Mouse (Mus musculus): ENCODE data around the gene Cbr2.
A peak's percentile ranks its signal among the peaks of the same experiment; 100 is the strongest.
"Not testable (repeated sequence)": the region's sequence is repeated elsewhere in the genome, so short reads cannot be mapped to it uniquely, and the experiment has no call there.

The Cbr2 gene

GRCm38 (mm10) chr11:120731858-120732680 lies at the start of gene Cbr2:
Gene Cbr2, minus strand, starts transcription at chr11:120732114.
- DNase-seq (ENCODE audit: low spot score) = no peak

DNA sequence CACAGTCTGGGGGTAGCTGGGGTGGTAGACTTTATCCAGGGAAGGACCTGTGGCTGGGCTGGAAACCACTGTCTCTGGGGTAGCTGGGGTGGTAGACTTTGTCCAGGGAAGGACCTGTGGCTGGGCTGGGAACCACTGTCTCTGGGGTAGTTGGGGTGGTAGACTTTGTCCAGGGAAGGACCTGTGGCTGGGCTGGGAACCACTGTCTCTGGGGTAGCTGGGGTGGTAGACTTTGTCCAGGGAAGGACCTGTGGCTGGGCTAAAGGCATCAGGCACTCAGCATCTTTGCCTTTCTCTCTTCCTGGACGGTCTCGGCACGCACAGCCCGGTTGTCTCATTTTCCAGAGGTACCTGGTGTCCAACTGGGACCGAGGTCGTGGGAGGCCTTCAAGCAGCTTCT lies 49.4 kb upstream of the Cbr2 start:
- DNase-seq (ENCODE audit: low spot score) = not testable (repeated sequence)

GRCm38 (mm10) chr11:120779876-120780275 lies 48.0 kb upstream of the Cbr2 start:
- no peak for DNase-seq (ENCODE audit: low spot score)

DNA sequence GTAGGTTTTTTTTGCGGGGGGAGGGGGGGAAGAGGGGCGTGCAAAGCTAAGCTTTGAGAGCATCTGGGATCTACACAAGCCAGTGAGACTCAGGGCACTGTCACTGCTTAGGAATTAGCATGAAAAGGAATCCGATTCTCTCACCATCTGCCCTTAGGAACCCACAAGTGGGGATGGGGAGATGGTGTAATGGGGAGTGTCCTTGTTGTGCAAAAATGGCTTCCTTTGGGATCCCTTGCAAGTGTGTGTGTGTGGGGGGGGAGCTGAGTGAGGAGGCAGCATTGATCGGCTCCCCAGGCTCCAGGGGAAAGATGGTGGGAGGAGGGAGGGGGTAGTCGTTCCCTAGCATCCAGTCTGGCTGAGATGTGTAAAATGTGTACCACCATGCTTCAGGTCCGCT lies 45.2 kb upstream of the Cbr2 start:
- no peak for DNase-seq (ENCODE audit: low spot score)

DNA sequence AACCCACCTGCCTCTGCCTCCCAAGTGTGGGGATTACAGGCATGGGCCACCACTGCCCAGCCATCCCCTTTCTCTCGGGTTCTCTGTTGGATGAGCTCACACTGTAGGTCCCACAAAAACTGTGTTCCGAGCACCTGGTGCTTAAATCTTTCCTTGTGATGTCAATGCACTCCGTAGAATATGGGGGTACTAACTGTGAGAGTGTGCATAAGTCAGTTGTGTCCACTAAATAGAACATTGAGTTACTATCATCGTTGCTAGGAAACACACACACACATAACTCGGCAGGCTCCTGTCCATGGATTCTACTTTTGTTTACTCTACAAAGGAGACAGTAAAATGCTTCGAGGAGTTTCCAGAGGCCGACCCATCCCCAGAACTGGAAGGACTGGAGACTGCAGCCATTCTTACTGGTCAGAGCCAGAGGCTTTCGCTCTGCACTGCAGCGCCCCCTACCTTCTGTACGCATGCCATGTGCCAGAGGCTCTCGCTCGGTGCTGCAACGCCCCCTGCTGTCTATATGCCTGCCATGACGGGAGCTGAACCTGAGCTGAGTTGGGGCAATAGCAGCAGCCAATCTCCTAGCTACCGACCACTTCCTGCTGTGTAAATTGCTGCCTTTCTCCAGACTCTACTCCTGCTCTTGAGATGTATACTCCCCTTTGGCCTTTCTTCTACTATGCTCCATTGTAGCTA lies 44.0 kb upstream of the Cbr2 start:
- peak; percentile 96 for DNase-seq (ENCODE audit: low spot score)

GRCm38 (mm10) chr11:120773463-120774190 lies 41.7 kb upstream of the Cbr2 start:
- DNase-seq (ENCODE audit: low spot score) = no peak

DNA sequence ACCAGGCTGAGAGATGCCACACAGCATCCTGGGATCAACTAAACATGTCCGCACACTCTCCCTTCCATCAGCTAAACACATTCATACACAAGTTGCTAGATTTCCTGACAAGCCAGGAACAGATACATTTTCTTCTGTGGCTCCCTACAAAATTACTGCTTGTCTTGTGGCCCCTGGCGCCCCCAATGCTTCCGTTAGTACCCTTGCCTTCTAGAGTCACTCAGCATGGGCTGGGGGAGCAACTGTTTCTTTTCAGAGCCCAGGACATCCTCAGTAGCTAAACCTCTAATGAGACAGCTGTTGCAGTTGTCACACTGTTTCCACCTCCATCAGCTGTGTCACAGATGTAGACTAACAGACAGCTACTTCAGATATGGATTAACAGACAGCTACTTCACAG lies 40.8 kb upstream of the Cbr2 start:
- DNase-seq (ENCODE audit: low spot score) = no peak

- DNase-seq (ENCODE audit: low spot score) = no peak
Measured at GRCm38 (mm10) chr11:120768206-120768605, 36.3 kb upstream of the Cbr2 start.

GRCm38 (mm10) chr11:120767023-120767422 lies 35.1 kb upstream of the Cbr2 start:
- not testable (repeated sequence) for DNase-seq (ENCODE audit: low spot score)

DNA sequence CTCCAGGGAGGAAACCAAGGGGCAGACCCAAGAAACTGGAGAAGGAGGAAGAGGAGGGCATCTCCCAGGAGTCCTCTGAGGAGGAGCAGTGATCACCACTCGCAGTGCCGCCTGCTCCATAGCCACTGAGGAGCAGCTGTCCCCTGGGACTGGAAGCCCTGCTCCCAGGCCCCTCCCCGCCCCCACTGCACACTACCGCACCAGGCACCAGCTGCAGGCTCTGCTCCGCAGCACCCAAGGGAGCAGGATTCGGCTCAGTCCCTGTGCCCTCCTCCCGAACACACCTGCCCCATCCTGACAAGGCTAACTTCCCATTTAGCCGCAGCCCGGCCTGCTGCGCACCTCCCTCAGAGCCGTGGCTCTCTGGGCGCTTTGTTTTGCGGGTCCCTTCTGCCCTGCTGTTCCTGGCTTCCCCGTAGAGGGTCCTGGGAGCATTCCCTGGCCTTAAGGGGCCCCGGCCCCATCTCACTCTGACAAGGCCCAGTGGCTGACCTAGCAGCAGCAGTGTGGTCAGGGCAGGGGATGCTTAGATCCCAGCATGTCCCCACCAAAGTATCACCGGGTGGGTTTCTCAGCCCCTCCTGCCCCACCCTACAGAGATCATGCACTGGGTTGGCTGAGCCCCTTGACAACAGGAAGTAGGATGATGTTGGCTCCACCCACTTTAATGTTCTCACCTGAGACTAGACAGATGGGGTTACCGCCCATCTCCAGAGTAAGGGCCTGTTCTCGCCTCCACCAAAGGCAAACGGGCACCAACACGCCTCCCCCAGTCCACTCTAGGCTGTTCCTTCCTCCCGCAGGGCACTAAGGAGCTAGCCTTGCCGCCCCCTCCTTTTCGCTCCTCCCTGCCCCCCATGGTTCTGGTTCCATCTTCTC lies 31.4 kb upstream of the Cbr2 start:
- not testable (repeated sequence) for DNase-seq (ENCODE audit: low spot score)

- not testable (repeated sequence) for DNase-seq (ENCODE audit: low spot score)
Measured at GRCm38 (mm10) chr11:120762672-120763041, 30.7 kb upstream of the Cbr2 start, which contains the start of gene Hmga1b. Gene Hmga1b, plus strand, starts transcription at chr11:120762794.

DNA sequence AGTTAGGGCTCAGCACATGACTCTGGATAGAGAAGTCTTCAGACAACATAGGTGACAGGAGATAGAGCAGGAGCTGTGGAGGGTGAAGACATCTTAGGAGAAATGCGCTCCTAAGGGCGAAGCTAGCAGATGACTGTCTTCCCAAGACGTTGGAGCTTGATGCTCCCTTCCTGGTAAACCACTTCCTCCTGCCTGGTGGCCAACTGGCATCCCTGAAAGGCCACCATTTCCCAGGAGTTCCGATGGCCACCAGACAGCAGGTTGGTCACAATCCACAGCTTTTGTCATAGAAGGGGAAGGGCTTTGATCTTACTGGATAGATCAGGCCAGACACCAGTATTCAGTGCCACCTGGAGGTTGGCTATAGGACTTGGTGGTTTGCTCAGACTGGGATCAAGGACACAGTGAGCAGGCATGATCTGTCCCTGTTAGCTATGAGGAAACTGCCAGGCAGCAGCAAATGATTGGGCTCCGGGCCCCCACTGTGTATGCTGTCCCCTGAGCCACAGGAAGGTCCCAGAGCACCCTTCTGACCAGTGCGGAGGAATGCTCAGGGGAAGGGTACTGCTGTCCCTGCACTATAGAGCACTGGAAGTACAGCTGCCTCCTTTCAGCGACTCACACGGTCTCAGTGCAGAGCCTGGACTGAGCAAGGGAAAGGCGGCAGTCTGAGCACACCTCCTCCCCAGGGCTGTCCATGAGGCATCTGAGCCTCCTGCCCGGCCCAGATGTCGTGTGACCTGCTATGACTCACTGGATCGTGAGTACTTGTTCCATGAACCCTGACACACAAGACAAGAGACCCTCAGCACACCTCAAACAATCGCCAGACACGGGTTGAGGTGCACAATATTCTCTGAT lies 30.1 kb upstream of the Cbr2 start:
- DNase-seq (ENCODE audit: low spot score) = no peak

DNA sequence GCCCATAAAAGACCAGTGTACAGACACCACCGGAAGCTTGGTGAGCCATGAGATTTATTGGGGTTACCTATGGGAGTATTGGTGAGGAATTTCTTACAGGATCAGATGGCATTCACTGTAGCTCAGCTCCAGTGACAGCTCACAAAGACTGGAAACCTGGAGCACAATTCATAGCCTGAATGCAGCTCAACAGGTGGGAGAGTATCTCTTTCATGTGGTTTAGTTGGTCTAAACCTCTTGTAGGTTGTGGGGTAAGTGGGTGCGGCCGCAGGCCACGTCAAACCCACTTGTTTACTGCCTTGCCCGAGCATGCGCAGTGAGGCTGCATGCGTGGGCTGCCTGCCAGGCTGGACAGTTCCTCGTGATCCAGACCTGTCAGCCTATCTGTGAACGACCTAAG lies 28.3 kb upstream of the Cbr2 start:
- DNase-seq (ENCODE audit: low spot score) = no peak

GRCm38 (mm10) chr11:120751606-120752005 lies 19.7 kb upstream of the Cbr2 start:
- no peak for DNase-seq (ENCODE audit: low spot score)

DNA sequence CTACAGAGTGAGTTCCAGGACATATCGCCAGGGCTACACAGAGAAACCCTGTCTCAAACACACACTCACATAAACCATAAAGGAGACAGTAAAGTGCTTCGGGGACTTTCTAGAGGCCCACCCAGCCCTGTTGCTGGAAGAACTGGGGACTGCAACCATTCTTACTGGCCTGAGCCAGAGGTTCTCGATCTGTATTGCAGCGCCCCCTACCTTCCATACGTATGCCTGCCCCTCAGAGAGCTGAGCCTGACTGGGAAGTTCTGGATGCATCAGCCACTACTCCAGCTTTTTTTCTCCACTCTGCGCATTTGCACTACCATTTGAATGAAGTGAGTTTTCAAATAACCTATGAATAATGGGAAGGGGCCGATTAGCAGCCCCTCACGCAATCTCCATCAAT lies 17.5 kb upstream of the Cbr2 start:
- no peak for DNase-seq (ENCODE audit: low spot score)

DNA sequence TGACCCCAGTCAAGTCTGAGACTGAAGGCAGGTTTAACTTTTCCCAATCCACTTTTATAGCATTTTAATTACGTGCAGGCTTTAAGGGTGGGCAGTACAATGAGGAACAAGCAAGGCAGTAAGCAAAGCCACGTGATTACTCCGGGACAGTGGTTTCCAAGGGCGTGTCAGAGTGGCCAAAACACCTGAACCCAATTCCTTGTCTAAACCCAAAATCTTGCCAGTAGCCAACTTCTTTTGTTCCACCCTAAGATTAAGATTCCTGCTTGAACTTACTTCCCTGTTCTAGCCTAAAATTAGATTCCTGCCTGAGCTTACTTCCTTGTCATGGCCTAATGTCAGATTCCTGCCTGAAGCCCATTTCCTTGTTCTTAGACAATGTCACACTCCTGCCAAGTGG lies 16.1 kb upstream of the Cbr2 start:
- no peak for DNase-seq (ENCODE audit: low spot score)

- DNase-seq (ENCODE audit: low spot score) = no peak
Measured at GRCm38 (mm10) chr11:120744121-120744701, 12.3 kb upstream of the Cbr2 start.

DNA sequence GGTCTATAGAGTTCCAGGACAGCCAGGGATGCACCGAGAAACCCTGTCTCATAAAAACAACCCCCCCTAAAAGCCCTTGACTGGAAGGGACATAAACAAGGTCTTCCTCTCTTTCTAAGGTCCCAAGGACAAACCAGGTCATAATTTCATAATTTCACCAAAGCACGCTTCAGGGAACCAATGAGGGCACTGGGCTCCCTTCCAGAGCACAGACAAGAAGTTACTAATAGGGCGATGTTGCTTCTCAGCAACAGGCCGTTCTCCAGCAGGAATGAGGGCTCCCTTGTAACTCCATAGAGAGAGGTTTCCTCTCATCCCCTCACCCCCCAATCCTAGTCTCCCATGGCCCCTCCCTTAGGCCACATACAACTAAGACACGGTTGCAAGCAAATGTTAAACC lies 9.1 kb upstream of the Cbr2 start:
- DNase-seq (ENCODE audit: low spot score) = no peak

GRCm38 (mm10) chr11:120736424-120736823 lies 4.5 kb upstream of the Cbr2 start:
- no peak for DNase-seq (ENCODE audit: low spot score)

- no peak for DNase-seq (ENCODE audit: low spot score)
Measured at GRCm38 (mm10) chr11:120733521-120733920, 1.6 kb upstream of the Cbr2 start.
